Mouse (Mus musculus) right cerebral cortex, postnatal 14 days (tissue): ENCODE measurements around the gene Slc7a8.

Experiments
- DNase-seq: peaks from one replicate; pipeline ENCODE4 v3.0.0; 2022

Slc7a8 gene

DNA sequence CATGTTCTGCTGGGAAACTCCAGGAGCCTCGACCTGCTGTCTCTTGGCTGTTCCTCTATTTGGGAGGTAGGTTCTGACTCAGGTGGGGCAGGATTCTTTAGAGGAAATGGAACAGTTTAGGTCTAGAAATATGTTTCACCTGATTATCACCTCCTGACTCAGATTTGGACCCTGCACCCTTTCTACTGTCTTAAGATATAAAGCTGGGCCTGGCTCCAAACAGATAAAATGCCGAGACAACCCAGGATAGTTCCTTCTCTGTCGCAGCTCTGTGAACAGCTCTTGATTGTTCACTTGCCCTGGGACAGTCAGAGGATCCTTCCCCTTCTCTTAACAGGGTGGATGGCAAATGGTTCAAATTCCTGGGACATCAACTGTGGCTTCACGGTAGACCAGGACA lies 46.5 kb downstream of the Slc7a8 start:
- DNase-seq, result no peak

DNA sequence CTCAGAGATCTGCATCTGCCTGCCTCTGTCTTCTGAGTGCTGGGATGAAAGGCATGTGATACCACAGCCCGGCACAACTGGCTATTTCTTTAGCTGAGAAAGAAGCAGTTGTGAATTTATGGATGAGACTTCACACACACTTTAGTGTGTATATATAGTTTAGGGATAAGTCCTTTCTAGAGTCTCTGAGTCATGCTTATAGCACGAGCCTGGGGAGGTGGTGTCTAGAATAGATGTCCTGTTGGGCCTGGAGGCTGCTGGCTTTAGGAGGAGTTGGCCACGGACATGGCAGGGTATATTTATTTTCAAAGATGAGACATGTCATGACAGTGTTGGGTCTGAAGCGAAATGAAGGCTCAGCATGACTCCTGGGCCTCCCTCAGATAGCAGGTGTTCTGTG lies 47.7 kb downstream of the Slc7a8 start:
- DNase-seq, result no peak

DNA sequence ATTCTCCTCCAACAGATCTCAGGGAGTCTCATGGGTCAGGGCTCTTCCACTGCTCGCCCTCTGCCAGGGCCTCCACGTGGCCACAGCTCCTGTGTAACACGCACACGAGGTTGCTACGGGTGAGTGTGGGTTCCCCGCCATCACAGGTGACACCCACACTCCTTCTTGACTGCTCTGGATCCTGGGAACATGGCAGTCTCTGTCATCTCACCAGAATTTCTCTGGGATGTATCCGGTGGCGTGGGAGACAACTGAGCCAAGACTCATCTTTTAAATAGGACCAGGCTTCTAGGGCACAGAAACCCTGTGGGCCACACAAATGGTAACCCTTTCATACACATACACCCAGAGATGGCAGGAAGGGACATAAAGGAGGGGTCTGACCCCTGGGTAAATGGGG lies 49.5 kb downstream of the Slc7a8 start:
- no peak for DNase-seq

DNA sequence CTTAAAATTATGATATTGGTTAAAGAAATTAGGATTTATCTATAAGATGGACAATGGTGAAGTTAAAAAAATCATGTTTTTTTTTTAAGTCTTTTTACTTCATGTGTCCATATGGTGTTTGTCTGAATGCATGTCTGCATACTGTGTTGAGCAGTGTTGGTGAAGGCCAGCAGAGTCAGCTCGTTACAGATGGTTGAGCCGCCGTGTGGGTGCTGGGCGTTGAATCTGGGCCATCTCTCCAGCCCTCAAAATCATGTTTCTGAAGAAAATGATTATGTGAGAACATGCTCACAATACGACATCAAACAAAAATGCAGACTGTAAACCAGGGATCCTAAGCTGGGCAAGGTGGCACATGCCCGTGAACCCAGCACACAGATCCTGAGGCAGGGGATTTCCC lies 51.4 kb downstream of the Slc7a8 start:
- no peak for DNase-seq

DNA sequence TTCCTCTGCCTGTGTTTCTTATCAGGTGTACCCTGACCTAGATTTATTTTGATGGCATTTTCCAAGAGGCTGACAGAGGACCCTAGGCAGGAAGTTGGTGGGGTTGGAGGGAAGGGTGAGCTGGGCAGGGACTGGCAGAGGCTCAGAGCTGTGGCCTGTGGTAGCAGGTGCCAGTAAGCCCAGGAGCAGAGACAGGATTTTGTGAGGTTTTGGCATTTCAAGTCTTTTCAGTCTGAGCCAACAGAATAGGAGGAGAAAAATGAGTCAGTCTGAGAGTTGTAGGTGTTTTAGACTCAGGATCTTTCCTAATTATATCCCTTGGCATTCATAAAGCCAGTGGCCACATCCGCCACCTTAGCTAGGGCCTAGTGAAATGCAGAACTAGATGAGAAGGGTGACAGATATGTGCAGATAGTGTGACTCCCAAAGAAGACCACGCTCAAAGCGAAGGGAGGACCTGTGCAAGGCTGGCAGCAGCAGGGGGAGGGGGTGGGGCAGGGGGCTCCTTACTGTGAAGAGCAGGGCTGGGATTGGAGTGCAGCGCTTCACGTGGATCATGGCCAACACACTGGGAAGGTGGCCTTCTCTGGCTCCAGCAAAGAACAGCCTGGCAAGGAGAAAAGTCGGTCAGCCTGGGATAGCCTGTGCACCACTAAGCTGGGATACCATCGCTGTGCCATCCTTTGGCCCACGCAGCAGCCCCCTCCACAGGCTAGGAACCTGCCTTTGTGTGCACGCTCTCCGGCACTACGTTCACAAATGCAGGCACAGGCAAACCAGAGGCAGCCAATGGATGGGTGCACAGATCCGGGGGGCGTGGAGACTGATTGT lies 52.7 kb downstream of the Slc7a8 start:
- no peak for DNase-seq

DNA sequence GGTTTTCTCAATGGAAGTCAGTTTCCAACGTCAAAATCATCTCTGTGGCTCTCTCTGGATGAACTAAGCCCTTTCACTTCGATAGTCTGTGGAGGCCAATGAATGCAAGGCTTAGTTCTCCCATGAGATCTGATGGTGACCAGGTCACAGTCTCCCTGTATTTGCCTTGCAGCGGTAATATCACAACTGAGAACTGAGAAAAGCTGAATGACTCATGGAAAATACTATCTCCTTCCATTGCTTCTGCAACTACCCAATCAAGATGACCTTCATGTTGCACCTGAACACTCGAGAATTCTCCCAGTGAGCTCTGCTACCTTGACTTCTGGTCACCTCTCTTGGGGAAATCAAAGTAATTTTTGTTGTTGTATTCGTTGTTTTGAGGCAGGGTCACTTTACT lies 54.2 kb downstream of the Slc7a8 start:
- DNase-seq, result no peak

DNA sequence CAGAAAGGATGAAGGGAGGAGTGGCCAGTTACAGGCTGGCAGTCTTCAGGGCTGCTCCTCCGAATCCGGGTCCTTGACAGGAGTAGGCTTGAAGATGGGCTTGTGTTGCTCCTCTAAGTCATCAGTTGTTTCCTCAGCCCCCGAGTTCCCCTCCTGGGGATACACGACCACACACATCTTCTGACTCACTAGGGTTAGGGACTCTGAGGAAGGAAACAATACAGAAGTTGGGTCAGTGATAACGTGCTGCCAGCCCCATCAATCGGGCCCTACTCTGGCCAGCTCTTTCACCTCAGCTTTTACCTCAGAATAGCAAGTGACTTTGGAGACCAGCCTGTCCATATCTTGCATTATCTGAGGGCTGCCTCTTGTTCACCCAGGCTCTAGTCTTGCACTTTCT lies 57.7 kb downstream of the Slc7a8 start:
- DNase-seq, result no peak

DNA sequence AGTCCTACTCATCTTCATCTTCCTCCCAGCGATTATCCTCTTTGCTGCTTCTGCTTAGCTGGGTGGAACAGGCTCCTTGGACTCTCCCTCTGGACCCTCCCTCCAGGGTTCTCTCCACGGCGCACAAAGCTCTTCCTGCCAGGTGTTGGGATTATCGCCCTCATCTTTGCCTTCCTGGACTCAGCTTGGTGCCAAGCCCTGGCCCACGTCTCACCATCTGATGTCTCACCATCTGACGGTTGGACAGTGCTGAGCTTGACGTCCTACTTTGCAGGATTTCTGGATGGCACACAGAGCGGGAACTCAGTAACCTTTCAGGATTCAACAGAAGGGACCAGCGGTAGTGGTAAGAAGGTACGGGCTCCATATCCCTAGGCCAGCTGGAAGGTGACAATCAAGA lies 60.0 kb downstream of the Slc7a8 start:
- no peak for DNase-seq

DNA sequence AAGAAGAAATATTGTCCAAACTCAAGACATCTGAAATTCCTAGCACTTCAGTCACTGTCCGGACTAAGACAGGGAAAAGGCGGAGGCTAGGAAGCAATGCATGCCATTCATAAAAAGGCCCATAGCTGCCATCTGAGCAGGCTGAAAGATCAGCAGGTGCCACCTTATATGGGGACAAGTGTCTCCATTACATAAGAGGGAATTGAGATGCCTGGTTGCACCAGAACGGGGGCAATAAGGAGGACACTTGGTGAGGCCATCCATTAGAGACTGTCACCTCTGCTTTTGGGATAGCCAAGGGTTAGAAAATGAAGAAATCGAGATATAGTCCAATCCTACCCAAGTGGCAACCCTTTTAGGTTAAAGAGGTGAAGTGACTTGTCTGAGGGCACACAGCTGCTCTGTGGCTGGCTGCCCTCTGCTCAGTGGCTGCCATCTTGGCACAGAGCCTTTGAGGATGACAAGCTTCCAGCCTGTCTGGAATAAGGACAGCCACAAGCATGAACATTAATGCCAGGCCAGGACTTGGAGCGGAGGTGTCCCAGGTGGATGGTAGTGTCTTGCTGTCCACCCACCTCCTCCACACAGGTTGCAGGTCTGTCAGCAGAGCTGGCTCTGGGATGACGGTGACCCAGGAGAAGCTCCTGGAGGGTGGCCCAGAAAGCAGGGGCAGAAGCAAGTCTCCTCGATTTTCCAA lies 60.9 kb downstream of the Slc7a8 start:
- no peak for DNase-seq

DNA sequence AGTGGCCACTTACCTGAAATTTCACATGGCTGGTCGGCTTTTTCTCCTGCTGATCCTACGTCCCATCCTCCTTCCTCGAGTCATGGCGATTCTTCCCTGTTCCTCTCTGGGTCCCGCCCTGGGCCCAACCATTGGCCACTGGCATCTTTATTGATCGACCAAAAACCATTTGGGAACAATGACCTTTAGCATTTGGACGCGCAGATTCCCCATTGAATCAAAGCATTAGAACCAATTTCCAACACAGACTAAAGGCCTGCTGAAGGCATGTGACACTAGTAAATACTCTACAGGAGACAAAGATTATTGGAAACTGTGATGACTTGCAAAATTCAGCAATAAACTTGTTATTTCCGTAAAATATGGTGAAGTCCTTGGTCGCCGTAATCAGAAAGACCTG lies 61.7 kb downstream of the Slc7a8 start:
- DNase-seq, result no peak

DNA sequence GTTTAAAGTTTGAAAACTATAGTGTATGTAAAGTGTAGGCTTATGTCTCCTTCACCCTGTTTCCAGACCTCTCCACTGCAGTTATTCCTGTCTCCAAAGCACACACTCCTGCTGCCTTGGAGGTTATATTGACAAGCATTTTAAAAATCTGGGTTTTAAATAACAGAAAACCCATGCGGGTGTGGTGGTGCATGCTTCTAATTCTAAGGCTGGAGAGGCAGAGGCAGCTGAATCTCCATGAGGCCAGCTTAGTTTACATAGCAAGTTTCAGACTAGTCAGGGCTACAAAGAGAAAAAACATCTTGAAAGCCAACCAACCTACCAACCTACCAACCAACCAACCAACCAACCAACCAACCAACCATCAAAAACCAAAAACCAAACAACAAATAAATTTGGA lies 66.3 kb downstream of the Slc7a8 start:
- DNase-seq, result no peak

DNA sequence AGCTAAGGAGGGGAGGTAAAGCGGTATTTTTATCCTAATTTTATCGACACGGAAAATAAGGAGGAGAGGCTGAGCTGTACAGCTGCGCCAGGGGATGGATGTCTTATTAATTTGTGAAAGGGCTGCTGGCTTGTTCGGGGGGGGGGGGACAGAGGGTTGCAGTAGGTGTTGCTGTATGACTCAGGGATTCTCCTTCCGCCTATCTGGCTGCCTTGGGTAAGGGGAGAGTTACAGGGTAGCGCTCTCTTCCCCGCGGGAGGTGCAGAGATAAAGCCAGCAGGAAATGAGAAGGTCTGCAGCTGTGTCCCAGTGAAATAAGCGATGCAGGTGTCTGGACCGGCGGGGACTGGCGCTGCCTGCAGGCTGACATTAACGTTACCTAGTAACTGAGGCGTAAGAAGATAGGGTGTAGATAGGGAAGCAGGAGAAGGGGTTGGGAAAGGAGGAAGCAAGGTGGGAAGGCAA lies 67.1 kb downstream of the Slc7a8 start:
- DNase-seq, result no peak

DNA sequence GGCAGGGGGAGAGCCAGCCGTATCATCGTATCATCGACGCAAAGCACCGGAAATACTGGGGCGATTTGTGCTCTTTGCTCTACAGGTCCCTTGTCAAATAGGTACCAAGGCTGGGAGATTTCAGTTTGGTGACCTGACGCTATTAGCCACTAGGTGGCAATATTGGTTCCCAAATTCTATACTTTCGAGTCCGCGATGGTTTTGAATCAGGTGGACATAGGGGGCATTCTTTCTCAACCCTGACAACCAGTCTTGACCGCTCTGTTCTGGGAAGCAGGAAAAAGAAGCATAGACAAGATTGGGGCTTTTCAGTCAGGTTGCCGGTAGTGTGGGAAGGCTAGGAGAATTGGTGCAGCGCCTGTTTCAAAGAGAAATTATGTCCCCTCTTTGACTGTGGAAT lies 67.6 kb downstream of the Slc7a8 start:
- peak; percentile 36 for DNase-seq

DNA sequence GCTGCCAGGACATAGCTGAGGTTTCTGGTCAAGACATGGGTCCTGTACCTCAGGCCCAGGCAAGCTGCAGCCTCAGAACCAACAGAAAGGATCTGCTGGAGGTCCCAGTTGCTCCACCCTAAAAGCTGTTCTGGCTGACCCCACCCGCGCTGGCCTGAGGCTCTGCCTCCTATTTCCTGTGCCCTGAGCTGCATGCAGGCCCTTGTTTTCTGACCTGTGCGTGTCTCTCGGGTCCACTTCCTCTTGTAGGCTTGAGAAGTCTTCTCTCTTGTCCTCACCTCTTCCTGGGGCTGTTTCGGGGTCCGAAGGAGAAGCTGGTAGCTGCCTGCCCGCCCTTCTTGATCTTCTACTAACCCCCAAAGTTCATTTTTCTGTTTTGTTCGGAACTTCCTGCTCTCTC lies 68.9 kb downstream of the Slc7a8 start:
- DNase-seq, result no peak

DNA sequence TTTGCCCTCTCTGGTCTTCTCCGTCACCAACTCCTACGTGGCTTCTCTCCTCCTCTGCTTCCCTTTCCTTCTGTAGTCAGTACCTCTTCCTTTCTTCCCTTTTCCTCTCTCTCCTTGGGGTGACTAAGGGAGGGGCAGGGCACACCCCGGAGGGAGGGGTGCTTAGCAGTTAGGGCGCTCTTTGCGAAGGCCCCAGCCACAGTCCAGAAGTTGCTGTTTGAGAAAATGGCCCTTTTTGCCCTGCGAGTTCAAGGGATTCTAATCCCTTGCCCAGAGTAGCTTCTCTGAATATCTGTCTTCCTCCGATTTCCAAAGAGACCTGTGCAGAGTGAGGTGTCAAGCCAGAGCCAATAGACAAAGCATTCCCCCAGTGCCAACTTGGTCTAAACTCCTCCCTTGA lies 69.7 kb downstream of the Slc7a8 start, which contains the start of gene Cebpe:
Gene Cebpe, minus strand, starts transcription at position 101 of the 400 bp plus-strand sequence.
- DNase-seq, result no peak

DNA sequence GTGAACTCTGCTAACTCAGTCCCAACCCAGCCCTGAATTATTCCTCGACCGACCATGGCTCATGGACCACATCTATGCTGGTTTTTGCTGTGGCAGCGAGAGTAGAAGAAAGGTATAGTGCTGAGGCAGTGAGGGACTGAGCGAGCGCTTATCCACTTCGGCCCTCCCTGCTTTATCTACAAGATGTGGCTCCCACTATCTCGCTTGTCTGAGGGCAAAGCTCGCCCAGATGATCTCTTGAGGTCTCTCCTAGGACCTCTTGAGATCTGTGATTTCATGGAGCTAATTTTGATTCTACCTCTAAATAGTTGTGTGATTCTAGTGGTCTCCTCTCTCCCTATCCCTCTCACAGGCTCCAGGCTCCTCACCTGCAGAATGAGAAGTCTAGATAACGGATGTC lies 72.7 kb downstream of the Slc7a8 start:
- no peak for DNase-seq

DNA sequence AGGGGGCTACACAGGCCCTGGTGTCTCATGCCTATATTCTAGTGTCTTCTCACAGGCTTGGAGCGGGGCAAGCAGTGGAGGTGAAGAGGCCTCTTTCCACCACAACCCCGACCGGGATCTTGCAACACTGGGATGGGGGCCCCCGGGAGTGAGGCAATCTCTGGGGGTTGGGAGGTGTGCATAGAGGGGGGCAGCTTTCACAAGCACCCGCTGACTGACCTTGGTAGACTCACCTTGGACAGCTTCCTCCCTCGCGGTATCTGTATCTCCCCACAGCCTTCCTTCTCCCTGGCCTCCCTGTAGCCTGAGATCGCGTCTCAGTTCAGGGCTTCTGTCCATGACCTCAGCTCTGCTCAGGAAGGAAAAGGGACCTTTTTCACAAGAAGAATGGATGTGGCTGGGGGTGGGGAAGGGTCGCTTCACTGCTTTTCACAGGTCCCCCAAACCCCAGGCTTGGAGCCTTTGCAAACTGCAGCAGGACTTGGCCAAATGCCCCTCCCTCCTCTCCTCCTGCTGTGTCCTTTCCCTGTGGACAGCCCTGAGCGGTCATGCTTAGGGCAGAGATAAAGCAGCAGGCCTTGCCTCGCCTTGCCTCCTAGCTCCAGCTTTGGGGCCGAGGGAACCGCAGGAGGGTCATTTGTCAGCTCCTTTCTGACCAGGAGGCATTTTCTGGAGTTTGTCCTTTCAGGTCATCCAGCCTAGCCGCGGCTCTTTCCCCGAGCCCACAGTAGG lies 75.0 kb downstream of the Slc7a8 start:
- no peak for DNase-seq

DNA sequence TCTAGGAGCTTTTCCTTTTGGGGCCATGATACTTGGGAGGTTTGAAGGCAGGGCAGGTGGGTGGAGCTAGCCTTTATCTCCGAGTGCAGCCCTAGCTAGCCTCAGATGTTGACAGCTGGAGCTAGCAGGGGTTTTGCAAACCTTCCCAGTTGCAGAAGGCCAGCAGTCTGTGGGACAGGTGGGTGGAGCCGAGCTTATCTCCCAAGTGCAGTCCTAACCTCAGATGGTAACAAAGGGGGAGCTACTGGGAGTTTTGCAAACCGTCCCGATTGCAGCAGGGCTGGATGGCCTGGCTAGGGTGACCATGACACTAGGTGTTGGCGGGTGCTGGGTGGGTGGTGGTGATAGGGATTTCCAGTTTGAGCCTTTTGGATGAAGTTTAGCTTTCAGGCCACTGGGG lies 75.9 kb downstream of the Slc7a8 start:
- no peak for DNase-seq

DNA sequence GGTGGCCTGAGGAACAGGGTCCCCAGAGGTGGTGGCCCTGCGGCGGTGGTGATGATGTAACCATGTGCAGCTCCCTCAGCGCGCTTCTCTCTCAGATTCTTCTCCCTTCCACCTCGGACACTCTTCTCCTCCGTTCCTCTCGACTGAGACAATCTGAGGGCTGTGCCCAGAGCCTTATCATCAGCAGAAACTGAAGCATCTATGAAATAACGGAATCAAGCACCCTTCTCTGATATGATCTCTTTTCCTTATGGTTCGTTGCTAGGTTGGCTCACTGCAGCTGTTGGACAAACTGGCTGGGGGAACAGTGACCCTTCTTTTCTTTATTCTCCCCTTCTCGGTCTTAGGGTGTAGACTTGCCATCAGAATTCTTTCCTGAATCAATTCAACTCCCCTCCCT lies 78.5 kb downstream of the Slc7a8 start:
- no peak for DNase-seq

DNA sequence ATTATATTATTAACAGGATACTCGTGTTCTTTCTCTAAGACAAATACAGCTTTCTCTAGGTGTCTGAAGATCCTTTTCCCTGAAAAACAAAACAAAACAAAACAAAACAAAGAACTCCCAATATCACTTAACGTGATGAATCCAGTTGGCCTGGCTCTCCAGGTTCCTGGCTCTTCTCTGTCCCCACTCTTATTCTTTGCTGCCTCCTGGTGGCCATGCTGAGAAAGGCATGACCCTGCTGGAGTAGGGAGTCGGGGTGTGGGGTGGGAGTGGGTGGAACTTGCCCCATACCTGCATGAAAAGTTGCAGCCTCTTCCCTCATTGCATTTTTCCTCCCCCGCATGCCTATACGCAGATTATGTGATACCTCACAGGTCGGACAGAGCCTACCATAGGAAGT lies 80.4 kb downstream of the Slc7a8 start:
- peak; percentile 75 for DNase-seq

DNA sequence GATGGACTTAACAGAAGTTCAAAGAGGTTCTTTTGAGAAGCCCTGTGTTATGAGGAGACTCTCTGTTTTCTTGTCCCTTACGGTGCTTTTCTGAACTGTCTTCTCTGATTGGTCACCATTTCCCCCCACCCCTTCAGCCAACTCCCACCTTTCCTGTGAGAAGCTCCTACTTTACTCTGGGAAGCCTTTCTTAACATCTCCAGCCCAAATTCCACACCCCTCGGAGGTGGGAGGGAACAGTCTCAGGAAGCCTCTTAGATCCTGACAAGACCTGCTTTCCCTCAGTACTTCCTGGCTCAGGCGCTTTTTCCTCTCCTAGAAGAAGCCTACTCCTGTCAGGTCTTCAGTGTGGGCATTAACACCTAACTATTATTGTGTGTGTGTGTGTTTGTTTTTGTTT lies 82.2 kb downstream of the Slc7a8 start:
- no peak for DNase-seq

DNA sequence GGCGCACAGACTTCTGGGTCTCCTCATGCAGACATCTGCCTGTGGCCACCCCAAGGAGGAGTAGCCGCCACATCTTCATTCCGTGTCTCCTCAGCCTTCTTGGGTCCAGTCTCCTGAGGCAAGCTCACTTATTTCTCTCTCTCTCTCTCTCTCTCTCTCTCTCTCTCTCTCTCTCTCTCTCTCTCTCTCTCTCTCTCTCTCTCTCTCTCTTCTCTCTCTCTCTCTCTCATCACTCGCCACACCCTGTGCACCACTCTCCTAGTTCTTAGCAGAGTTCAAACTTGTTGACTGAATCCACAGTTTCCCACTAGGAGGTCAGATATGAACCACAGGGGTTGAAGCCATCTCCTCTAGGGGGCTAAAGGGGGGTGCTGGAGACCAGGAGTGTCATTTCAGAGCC lies 83.0 kb downstream of the Slc7a8 start, which contains the start of gene Gm29776:
Gene Gm29776, minus strand, starts transcription at position 101 of the 400 bp plus-strand sequence.
- no peak for DNase-seq

DNA sequence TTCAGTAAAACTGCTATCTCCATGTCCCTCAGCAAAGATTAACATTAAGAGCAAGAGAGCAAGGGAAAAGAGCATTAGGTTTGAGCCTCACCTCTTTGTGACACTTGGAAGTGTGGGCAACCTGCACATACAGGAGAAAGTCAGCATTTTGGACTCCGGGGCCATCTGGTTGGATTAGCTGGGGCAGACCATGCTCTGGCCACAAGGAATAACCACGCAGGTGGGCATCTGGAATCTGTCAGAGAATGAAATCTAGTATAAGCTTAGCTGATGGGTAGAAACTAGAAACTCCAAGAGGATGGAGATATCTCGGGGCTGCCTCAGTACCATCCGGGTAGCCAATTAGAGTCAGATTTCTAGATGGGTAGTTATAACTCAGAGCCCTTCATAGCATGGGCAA lies 85.0 kb downstream of the Slc7a8 start:
- no peak for DNase-seq

DNA sequence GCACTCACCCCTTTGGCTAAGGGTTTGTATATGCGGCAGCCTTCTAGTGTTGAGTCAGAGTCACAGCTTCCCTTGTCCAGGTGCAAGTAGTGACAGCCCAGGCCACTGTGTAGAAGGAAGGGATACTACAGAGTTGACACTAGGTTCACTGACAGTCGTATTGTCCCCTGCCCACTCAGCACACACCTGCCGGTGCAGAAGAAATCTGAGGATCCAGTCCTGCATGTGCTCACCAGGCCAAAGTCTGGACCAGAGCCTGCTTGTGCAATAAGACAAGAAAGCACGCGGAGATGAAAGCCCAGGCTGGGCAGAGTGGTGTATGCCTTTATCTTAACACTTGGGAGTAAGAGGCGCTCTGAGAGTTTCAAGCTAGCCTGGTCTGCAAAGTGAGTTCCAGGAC lies 86.7 kb downstream of the Slc7a8 start:
- DNase-seq, result no peak
